Mouse (Mus musculus) liver, adult 2 months (tissue): ENCODE data around the gene Nrxn3. TPM values are rescaled to one million over a fixed set of nuclear protein-coding genes. Genes with fewer than 3 reads are reported as not detected.

Experiments used
- DNase-seq: peaks from one replicate; pipeline ENCODE4 v3.0.0-alpha.2; 2011; ENCODE audit warnings: low read depth, low spot score; ENCODE audit errors: extremely low read depth
- H3K27ac ChIP-seq: fragments of 200-500 bp; replicated peaks from 2 replicates; pipeline ENCODE4 v1.5.1; 2012; ENCODE audit warnings: low read depth, mild to moderate bottlenecking, control low read depth, inconsistent platforms, low read length; ENCODE audit not compliant: insufficient read depth
- H3K27me3 ChIP-seq: fragments of 200-500 bp; 2 replicates; pipeline ENCODE4 v1.6.1; 2012; ENCODE audit warnings: mild to moderate bottlenecking, moderate library complexity, low read length, inconsistent platforms; ENCODE audit not compliant: control insufficient read depth, insufficient read depth
- H3K36me3 ChIP-seq: fragments of 200-500 bp; 2 replicates; pipeline ENCODE4 v1.6.1; 2012; ENCODE audit warnings: low read length, inconsistent platforms; ENCODE audit not compliant: control insufficient read depth, insufficient read depth
- H3K4me1 ChIP-seq: fragments of 200-500 bp; 2 replicates; pipeline ENCODE4 v1.6.1; 2011; ENCODE audit warnings: low read length; ENCODE audit not compliant: control insufficient read depth, insufficient read depth
- H3K4me3 ChIP-seq: fragments of 200-500 bp; 2 replicates; pipeline ENCODE4 v1.5.1; 2011; ENCODE audit warnings: low read depth, mild to moderate bottlenecking, control low read depth, low read length, moderate library complexity; ENCODE audit not compliant: insufficient read depth
- H3K79me2 ChIP-seq: fragments of 200-500 bp; 2 replicates; pipeline ENCODE4 v1.6.1; 2012; ENCODE audit warnings: inconsistent platforms, mild to moderate bottlenecking, low read length, moderate library complexity; ENCODE audit not compliant: control insufficient read depth, insufficient read depth
- H3K9ac ChIP-seq: fragments of 200-500 bp; 2 replicates; pipeline ENCODE4 v1.6.1; 2012; ENCODE audit warnings: low read depth, mild to moderate bottlenecking, control low read depth, inconsistent platforms, low read length
- CTCF ChIP-seq: fragments of 200-500 bp; IDR thresholded peaks from 2 replicates; pipeline ENCODE4 v1.5.1; 2011; ENCODE audit warnings: low read depth, low read length, control low read depth
- POLR2A ChIP-seq: fragments of 200-500 bp; IDR thresholded peaks from 2 replicates; pipeline ENCODE4 v1.6.1; 2011; ENCODE audit warnings: low read length, control low read depth; ENCODE audit not compliant: insufficient read depth; ENCODE audit errors: extremely low read depth
- whole genome bisulfite sequencing: fragments of 180-500 bp; shearing (Covaris S2); methylation state at CpG from one replicate; pipeline ENCODE4 v1.1.7; 2018; 5-methylcytosine and 5-hydroxymethylcytosine counted together
- polyA plus RNA-seq: library from polyadenylated mRNA; depleted of rRNA; stranded (reverse); fragments of >200 nt; gene quantifications from 2 replicates; pipeline ENCODE4 v1.2.3, GENCODE M21; 2012; rRNA removed
- total RNA-seq: library from RNA; depleted of rRNA; stranded (reverse); fragments of >200 nt; gene quantifications from 2 replicates; pipeline ENCODE4 v1.2.3, GENCODE M21; 2014; rRNA removed

Gene Nrxn3
- total RNA-seq (0.18 and 1.0 TPM in 2 replicates), polyA plus RNA-seq (0.20 and 0.31 TPM in 2 replicates)

DNA sequence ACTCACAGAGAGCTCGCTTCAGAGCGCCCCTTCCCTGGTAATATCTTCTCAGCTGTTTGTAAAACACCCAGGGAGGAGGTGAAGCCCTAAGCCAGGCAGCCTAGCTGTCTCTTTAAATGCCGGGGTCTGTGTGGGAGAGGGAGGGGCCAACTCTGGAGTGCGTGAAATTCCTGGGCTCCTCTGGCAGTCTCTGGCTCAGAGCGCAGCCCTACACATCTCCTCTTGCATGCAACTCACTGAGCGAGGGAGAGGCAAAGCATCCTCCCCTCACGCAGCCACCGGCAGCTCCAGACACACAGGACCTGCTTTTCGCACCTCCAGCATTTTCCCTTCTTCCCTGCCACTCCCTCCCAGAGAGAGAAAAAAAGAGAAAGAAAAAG, at the start of gene Nrxn3:
Gene Nrxn3 (plus strand): TSS at position 186 of the 380 bp plus-strand sequence.
- Histone ChIP-seq H3K27me3 (no peaks in the 10 kb centered on the region), H3K4me1 (no peaks in the 10 kb centered on the region), H3K9ac (no peak within 1 kb of the TSS), H3K36me3 (no peaks in the 10 kb centered on the region), H3K27ac (no peak within 1 kb of the TSS), H3K79me2 (no peaks in the 10 kb centered on the region), H3K4me3 (peak within 1 kb of the TSS; percentile 11; the same call in 1 of the 2 replicates)
- TF ChIP-seq POLR2A (no peak), CTCF (no peak)
- DNase-seq = no peak
- WGBS = under 1% methylated on average over 9 of the region's 9 CpGs

DNA sequence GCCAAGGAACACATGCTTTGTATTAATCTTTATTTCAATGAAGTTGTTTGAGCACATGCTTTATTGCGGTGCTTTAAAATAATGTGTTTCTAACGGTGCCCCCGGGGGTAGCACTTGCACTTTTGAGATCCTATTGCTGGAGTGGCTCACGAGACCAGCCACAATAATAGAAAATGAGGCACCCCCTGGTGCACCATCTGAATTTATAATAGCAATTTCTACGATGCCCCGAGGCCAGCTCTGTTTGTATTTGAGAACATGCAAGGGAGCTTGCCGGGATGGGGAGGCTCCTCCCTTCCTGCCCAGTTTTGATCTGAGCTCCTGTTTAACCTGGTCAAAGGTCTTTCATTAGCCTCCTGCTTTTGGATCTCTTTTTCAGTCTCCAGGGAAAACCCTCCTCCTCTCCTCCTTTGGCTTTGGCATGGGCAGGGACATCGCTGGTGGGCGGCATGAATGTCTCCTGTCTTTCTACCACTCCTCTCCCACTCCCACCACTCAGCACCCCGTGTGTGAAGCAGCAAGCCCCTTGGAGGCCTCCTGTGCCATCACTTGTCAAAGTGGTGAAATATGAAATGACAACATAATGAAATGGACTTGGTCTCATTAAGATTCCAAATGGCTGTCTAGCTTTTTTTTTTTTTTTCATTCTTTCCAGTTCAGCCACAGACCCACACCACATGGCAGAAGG, 18.4 kb upstream of the Nrxn3 start:
- H3K36me3 ChIP-seq = no peaks in the 10 kb centered on the region
- no peaks in the 10 kb centered on the region for H3K27me3 ChIP-seq
- DNase-seq = no peak
- no peaks in the 10 kb centered on the region for H3K4me1 ChIP-seq
- no peak overlapping the region for H3K27ac ChIP-seq
- TF ChIP-seq POLR2A = no peak
- TF ChIP-seq CTCF = no peak
- 62% methylated on average over 10 of the region's 10 CpGs for WGBS
- H3K4me3 ChIP-seq = no peak overlapping the region
- no peak overlapping the region for H3K9ac ChIP-seq
- H3K79me2 ChIP-seq = no peaks in the 10 kb centered on the region

DNA sequence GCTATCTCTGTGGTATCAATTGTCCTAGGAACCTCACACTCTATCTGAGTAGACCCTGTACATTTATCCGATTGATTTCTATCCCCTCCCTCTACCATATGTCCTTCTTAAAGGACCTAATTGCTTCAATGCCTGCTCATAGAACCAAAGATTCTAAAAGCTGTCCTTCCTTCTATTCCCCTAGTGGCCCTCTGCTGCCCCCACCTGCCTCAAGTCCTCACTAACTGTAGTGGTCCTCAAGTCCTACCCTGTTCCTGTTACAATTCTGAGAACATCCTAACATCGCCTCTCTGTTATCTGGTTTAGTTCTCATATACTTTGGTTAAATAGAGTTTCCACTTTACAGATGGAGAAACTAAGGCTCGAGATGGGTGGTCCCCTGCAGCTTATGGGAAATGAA, 16.7 kb upstream of the Nrxn3 start:
- WGBS = 52% methylated on average over 3 of the region's 3 CpGs
- no peak for DNase-seq
- no peak overlapping the region for H3K4me3 ChIP-seq
- TF ChIP-seq POLR2A (no peak), CTCF (no peak)
- H3K4me1 ChIP-seq = no peaks in the 10 kb centered on the region
- H3K27ac ChIP-seq = no peak overlapping the region
- H3K79me2 ChIP-seq = no peaks in the 10 kb centered on the region
- H3K9ac ChIP-seq = no peak overlapping the region
- no peaks in the 10 kb centered on the region for H3K27me3 ChIP-seq
- H3K36me3 ChIP-seq = no peaks in the 10 kb centered on the region

DNA sequence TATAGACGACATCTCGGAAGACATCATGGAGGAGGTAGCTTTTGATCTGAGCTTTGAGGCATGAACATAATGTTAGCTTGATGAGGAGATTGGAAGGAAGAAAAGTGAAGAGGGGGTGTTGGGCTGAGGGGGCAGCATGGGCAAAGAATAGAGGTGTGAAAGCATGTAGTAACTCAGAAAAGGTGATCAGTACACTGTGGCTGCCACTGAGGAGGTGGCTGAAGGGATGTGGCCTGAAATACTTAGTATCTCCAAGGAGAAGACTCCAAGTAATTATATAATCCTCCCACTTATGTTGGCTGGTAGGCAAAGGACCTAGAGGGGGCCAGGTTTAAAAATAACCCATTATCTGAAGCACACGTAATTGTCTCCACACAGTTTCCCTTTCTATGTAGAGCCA, 14.9 kb upstream of the Nrxn3 start:
- Histone ChIP-seq H3K4me1 (no peaks in the 10 kb centered on the region), H3K27ac (no peak overlapping the region), H3K27me3 (no peaks in the 10 kb centered on the region), H3K9ac (no peak overlapping the region), H3K79me2 (no peaks in the 10 kb centered on the region), H3K36me3 (no peaks in the 10 kb centered on the region), H3K4me3 (no peak overlapping the region)
- TF ChIP-seq POLR2A (no peak), CTCF (no peak)
- WGBS = 83% methylated on average over 3 of the region's 3 CpGs
- DNase-seq = no peak

DNA sequence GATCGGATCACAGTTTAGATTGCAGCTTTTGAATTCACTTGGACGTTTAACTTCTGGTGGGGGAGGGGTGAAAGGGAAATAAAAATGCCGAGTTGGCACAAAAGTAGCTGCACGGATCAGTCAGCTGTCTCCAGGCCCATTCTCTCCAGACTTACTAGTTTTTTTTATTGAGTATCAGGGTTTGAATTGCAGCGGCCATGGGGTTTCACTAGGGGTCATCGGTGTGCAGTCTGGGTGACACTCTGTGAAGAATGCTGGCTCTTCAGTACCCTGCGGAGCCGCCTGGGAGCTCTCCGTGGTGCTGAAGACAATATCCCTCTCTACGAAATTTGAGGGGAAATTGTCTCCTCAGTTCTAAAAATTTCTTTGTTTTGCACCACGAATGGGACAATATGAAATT, 13.5 kb upstream of the Nrxn3 start:
- Histone ChIP-seq H3K79me2 (no peaks in the 10 kb centered on the region), H3K36me3 (no peaks in the 10 kb centered on the region), H3K27ac (no peak overlapping the region), H3K4me3 (no peak overlapping the region), H3K4me1 (no peaks in the 10 kb centered on the region), H3K27me3 (no peaks in the 10 kb centered on the region), H3K9ac (no peak overlapping the region)
- TF ChIP-seq POLR2A (no peak), CTCF (peak; percentile 23; the same call in 1 of the 2 replicates)
- peak; percentile 8 for DNase-seq
- 12% methylated on average over 11 of the region's 11 CpGs for WGBS

DNA sequence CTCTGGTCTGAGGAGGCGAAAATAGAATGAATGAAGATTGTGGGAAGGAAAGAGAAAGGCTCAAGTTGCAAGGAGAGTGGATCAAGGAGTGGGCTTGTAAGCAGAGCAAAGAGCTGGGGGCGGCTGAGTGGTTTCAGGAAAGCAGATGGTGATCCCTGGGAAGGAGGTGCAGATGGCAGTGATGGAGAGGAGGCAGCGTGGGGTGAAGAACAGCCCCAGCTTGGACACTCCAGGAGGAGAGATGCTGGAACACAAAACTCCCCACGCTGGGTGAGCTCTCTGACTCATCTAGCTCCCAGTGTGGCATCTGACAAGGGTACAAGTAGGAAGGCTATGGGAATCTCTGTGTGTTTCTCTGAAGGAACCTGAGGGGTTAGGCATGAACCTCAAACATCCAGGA, 9.2 kb upstream of the Nrxn3 start:
- Histone ChIP-seq H3K36me3 (no peaks in the 10 kb centered on the region), H3K27ac (no peak overlapping the region), H3K79me2 (no peaks in the 10 kb centered on the region), H3K4me3 (no peak overlapping the region), H3K9ac (no peak overlapping the region), H3K4me1 (no peaks in the 10 kb centered on the region), H3K27me3 (no peaks in the 10 kb centered on the region)
- no peak for DNase-seq
- 53% methylated on average over 4 of the region's 4 CpGs for WGBS
- TF ChIP-seq CTCF (no peak), POLR2A (no peak)
